Mouse (Mus musculus): ENCODE data around the gene Col5a2.

- TF ChIP-seq CTCF (IDR thresholded peaks at IDR 0.05; ENCODE audit: control insufficient read depth, insufficient read depth, insufficient replicate concordance, low read depth, low read length) (no peak), POLR2A (IDR thresholded peaks at IDR 0.05; ENCODE audit: control insufficient read depth, low read depth, low read length) (no peak)
Observed at GRCm38 (mm10) chr1:45541161-45541560, 38.1 kb upstream of the Col5a2 start.

All from testis, adult 2 months (tissue).